Mouse (Mus musculus): ENCODE results near the gene Upp2.

DNA sequence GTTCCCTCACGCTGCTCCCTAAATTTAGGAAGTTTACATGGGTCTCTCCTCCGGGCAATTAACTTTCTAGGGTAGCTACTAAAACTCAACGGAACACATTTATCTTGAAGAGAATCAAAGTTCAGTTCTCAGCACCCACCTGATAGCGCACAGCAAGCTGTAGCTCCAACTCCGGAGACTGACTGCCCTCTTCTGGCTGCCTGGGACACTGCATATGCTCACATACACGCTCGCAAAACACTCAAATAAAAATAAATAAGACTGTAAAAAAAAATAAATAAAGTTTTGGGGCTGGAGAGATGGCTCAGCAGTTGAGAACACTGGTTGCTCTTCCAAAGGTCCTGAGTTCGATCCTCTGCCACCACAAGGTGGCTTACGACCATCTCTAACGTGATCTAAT lies 90.8 kb downstream of the Upp2 start:
- no peak for TF ChIP-seq CTCF (IDR thresholded peaks at IDR 0.05; ENCODE audit: low read depth, low read length)
- no peak for TF ChIP-seq GATA1 (IDR thresholded peaks at IDR 0.05; ENCODE audit: borderline replicate concordance, low read length)
